Mouse (Mus musculus): Measurements from ENCODE around the gene Adamts8. TPM values are rescaled to one million over a fixed set of nuclear protein-coding genes. Genes with fewer than 3 reads are reported as not detected.

Adamts8 gene
- polyA plus RNA-seq, 1 experiment from 2014 or later = 11.2 TPM

GRCm38 (mm10) chr9:30950592-30950991 is 8.2 kb downstream of the Adamts8 start:
- Histone ChIP-seq H3K4me2 (no peak overlapping the region), H3K27me3 (0 out of 2 replicates have a peak, but pooled peaks cover 3% of the 10 kb centered on the region), H3K9ac (no peak overlapping the region), H3K9me3 (replicated peaks) (no peaks in the 10 kb centered on the region), H3K36me3 (no peaks in the 10 kb centered on the region), H3K4me1 (replicated peaks) (peaks cover 19% of the 10 kb centered on the region), H3K27ac (no peak overlapping the region), H3K4me3 (no peak overlapping the region)
- 41% methylated on average over 4 of the region's 4 CpGs for WGBS
- ATAC-seq (replicated peaks; ENCODE audit: insufficient number of reproducible peaks, insufficient read depth, low FRiP score, low read depth) = no peak

GRCm38 (mm10) chr9:30951461-30951860 is 9.1 kb downstream of the Adamts8 start:
- Histone ChIP-seq H3K4me2 (no peak overlapping the region), H3K27me3 (0 out of 2 replicates have a peak, but pooled peaks cover 3% of the 10 kb centered on the region), H3K4me1 (replicated peaks) (peaks cover 19% of the 10 kb centered on the region), H3K27ac (no peak overlapping the region), H3K36me3 (no peaks in the 10 kb centered on the region), H3K9ac (no peak overlapping the region), H3K4me3 (no peak overlapping the region), H3K9me3 (replicated peaks) (no peaks in the 10 kb centered on the region)
- ATAC-seq (replicated peaks; ENCODE audit: insufficient number of reproducible peaks, insufficient read depth, low FRiP score, low read depth) = no peak
- 71% methylated on average over 5 of the region's 5 CpGs for WGBS

GRCm38 (mm10) chr9:30953287-30953686 is 10.9 kb downstream of the Adamts8 start:
- Histone ChIP-seq H3K27me3 (0 out of 2 replicates have a peak, but pooled peaks cover 3% of the 10 kb centered on the region), H3K4me1 (replicated peaks) (peaks cover 19% of the 10 kb centered on the region), H3K36me3 (no peaks in the 10 kb centered on the region), H3K9ac (no peak overlapping the region), H3K9me3 (replicated peaks) (no peaks in the 10 kb centered on the region), H3K27ac (no peak overlapping the region), H3K4me3 (no peak overlapping the region), H3K4me2 (no peak overlapping the region)
- WGBS = 59% methylated on average over 8 of the region's 8 CpGs
- no peak for ATAC-seq (replicated peaks; ENCODE audit: insufficient number of reproducible peaks, insufficient read depth, low FRiP score, low read depth)

GRCm38 (mm10) chr9:30955246-30955645 is 12.9 kb downstream of the Adamts8 start:
- no peaks in the 10 kb centered on the region for H3K36me3 ChIP-seq
- peaks cover 14% of the 10 kb centered on the region for H3K4me1 ChIP-seq (replicated peaks)
- H3K9me3 ChIP-seq (replicated peaks) = no peaks in the 10 kb centered on the region
- H3K27ac ChIP-seq = no peak overlapping the region
- no peak overlapping the region for H3K9ac ChIP-seq
- ATAC-seq (replicated peaks; ENCODE audit: insufficient number of reproducible peaks, insufficient read depth, low FRiP score, low read depth) = no peak
- H3K4me3 ChIP-seq = no peak overlapping the region
- no peak overlapping the region for H3K4me2 ChIP-seq
- WGBS = 76% methylated on average over 9 of the region's 9 CpGs
- H3K27me3 ChIP-seq = peaks cover 6% of the 10 kb centered on the region; the same call in 1 of the 2 replicates

- H3K27me3 ChIP-seq = peaks cover 3% of the 10 kb centered on the region; the same call in 1 of the 2 replicates
- H3K27ac ChIP-seq = no peak overlapping the region
- WGBS = 72% methylated on average over 4 of the region's 4 CpGs
- peaks cover 9% of the 10 kb centered on the region; the same call in 1 of the 2 replicates for H3K4me1 ChIP-seq (replicated peaks)
- ATAC-seq (replicated peaks; ENCODE audit: insufficient number of reproducible peaks, insufficient read depth, low FRiP score, low read depth) = no peak
- no peak overlapping the region for H3K9ac ChIP-seq
- no peaks in the 10 kb centered on the region for H3K9me3 ChIP-seq (replicated peaks)
- no peaks in the 10 kb centered on the region for H3K36me3 ChIP-seq
- no peak overlapping the region for H3K4me3 ChIP-seq
- no peak overlapping the region for H3K4me2 ChIP-seq
Observed at GRCm38 (mm10) chr9:30963780-30964179, 21.4 kb downstream of the Adamts8 start.

GRCm38 (mm10) chr9:30964685-30965084 is 22.3 kb downstream of the Adamts8 start:
- 54% methylated on average over 10 of the region's 10 CpGs for WGBS
- Histone ChIP-seq H3K4me2 (no peak overlapping the region), H3K27ac (peak overlapping the region; percentile 26; the same call in 1 of the 2 replicates), H3K9me3 (replicated peaks) (no peaks in the 10 kb centered on the region), H3K4me1 (replicated peaks) (peaks cover 9% of the 10 kb centered on the region; the same call in 1 of the 2 replicates), H3K4me3 (no peak overlapping the region), H3K36me3 (no peaks in the 10 kb centered on the region), H3K9ac (no peak overlapping the region), H3K27me3 (0 out of 2 replicates have a peak, but pooled peaks cover 2% of the 10 kb centered on the region)
- no peak for ATAC-seq (replicated peaks; ENCODE audit: insufficient number of reproducible peaks, insufficient read depth, low FRiP score, low read depth)

- H3K9ac ChIP-seq = no peak overlapping the region
- ATAC-seq (replicated peaks; ENCODE audit: insufficient number of reproducible peaks, insufficient read depth, low FRiP score, low read depth) = no peak
- no peaks in the 10 kb centered on the region for H3K9me3 ChIP-seq (replicated peaks)
- 0 out of 2 replicates have a peak, but pooled peaks cover 2% of the 10 kb centered on the region for H3K27me3 ChIP-seq
- peaks cover 9% of the 10 kb centered on the region; the same call in 1 of the 2 replicates for H3K4me1 ChIP-seq (replicated peaks)
- H3K36me3 ChIP-seq = no peaks in the 10 kb centered on the region
- H3K4me3 ChIP-seq = no peak overlapping the region
- 33% methylated on average over 7 of the region's 7 CpGs for WGBS
- H3K27ac ChIP-seq = no peak overlapping the region
- H3K4me2 ChIP-seq = no peak overlapping the region
Observed at GRCm38 (mm10) chr9:30966881-30967280, 24.5 kb downstream of the Adamts8 start.

GRCm38 (mm10) chr9:30968130-30968529 is 25.8 kb downstream of the Adamts8 start:
- Histone ChIP-seq H3K27me3 (0 out of 2 replicates have a peak, but pooled peaks cover 2% of the 10 kb centered on the region), H3K36me3 (no peaks in the 10 kb centered on the region), H3K27ac (no peak overlapping the region), H3K4me2 (no peak overlapping the region), H3K9ac (no peak overlapping the region), H3K9me3 (replicated peaks) (no peaks in the 10 kb centered on the region), H3K4me3 (no peak overlapping the region), H3K4me1 (replicated peaks) (peaks cover 9% of the 10 kb centered on the region; the same call in 1 of the 2 replicates)
- ATAC-seq (replicated peaks; ENCODE audit: insufficient number of reproducible peaks, insufficient read depth, low FRiP score, low read depth) = no peak
- WGBS = 69% methylated on average over 6 of the region's 6 CpGs

- Histone ChIP-seq H3K4me2 (no peak overlapping the region), H3K27ac (no peak overlapping the region), H3K9me3 (replicated peaks) (no peaks in the 10 kb centered on the region), H3K4me1 (replicated peaks) (0 out of 2 replicates have a peak, but pooled peaks cover 3% of the 10 kb centered on the region), H3K27me3 (0 out of 2 replicates have a peak, but pooled peaks cover 2% of the 10 kb centered on the region), H3K9ac (no peak overlapping the region), H3K4me3 (no peak overlapping the region), H3K36me3 (no peaks in the 10 kb centered on the region)
- ATAC-seq (replicated peaks; ENCODE audit: insufficient number of reproducible peaks, insufficient read depth, low FRiP score, low read depth) = no peak
- WGBS = 66% methylated on average over 3 of the region's 3 CpGs
Observed at GRCm38 (mm10) chr9:30970001-30970400, 27.6 kb downstream of the Adamts8 start.

- ATAC-seq (replicated peaks; ENCODE audit: insufficient number of reproducible peaks, insufficient read depth, low FRiP score, low read depth) = no peak
- Histone ChIP-seq H3K36me3 (no peaks in the 10 kb centered on the region), H3K27ac (no peak overlapping the region), H3K4me3 (no peak overlapping the region), H3K4me2 (no peak overlapping the region), H3K9ac (no peak overlapping the region), H3K9me3 (replicated peaks) (no peaks in the 10 kb centered on the region; the same call in 1 of the 2 replicates), H3K4me1 (replicated peaks) (peaks cover 6% of the 10 kb centered on the region; the same call in 1 of the 2 replicates), H3K27me3 (0 out of 2 replicates have a peak, but pooled peaks cover 2% of the 10 kb centered on the region)
- 32% methylated on average over 4 of the region's 4 CpGs for WGBS
Observed at GRCm38 (mm10) chr9:30971967-30972366, 29.6 kb downstream of the Adamts8 start.

GRCm38 (mm10) chr9:30976339-30977023 is 34.1 kb downstream of the Adamts8 start:
- peak; percentile 77 for ATAC-seq (replicated peaks; ENCODE audit: insufficient number of reproducible peaks, insufficient read depth, low FRiP score, low read depth)

More at GRCm38 (mm10) chr9:30976339-30977023, 34.1 kb downstream of the Adamts8 start:
- H3K4me1 ChIP-seq (replicated peaks) = peaks cover 12% of the 10 kb centered on the region
- H3K9ac ChIP-seq = no peak overlapping the region
- WGBS = 47% methylated on average over 11 of the region's 11 CpGs
- H3K4me2 ChIP-seq = no peak overlapping the region
- no peaks in the 10 kb centered on the region for H3K27me3 ChIP-seq
- peak overlapping the region; percentile 65 for H3K27ac ChIP-seq
- no peak overlapping the region for H3K4me3 ChIP-seq
- no peaks in the 10 kb centered on the region; the same call in 1 of the 2 replicates for H3K9me3 ChIP-seq (replicated peaks)
- H3K36me3 ChIP-seq = no peaks in the 10 kb centered on the region

All from heart, embryonic 15.5 days (tissue).